Mouse (Mus musculus) lung, adult 18-20 months (tissue): Measurements from ENCODE around the gene Mgat4a.

Experiments
- DNase-seq, 2 experiments: peaks; one replicate each; pipeline ENCODE4 v3.0.0; 2022; ENCODE audit warnings: mixed read lengths in 2 of 2

The Mgat4a gene

GRCm38 (mm10) chr1:37451270-37451669 lies 89.5 kb downstream of the Mgat4a start:
- no peak for DNase-seq

GRCm38 (mm10) chr1:37448361-37449095 lies 92.3 kb downstream of the Mgat4a start:
- peak; percentile 27 to 36 for DNase-seq

- no peak for DNase-seq
Measured at GRCm38 (mm10) chr1:37442848-37443835, 97.7 kb downstream of the Mgat4a start.

GRCm38 (mm10) chr1:37436419-37436818 lies 104.4 kb downstream of the Mgat4a start:
- DNase-seq, result no peak

GRCm38 (mm10) chr1:37430297-37430840 lies 110.4 kb downstream of the Mgat4a start:
- peak in 1 of 2 experiments; percentile 23 for DNase-seq

GRCm38 (mm10) chr1:37429366-37430296 lies 111.2 kb downstream of the Mgat4a start, which contains the start of the genes Coa5 and Unc50:
Coa5 (minus strand) TSS chr1:37430103.
Unc50 (plus strand) TSS chr1:37430139.
- DNase-seq, result peak; percentile 95 to 96

GRCm38 (mm10) chr1:37428911-37429310 lies 111.9 kb downstream of the Mgat4a start:
- no peak for DNase-seq

GRCm38 (mm10) chr1:37427144-37427875 lies 113.5 kb downstream of the Mgat4a start:
- DNase-seq, result no peak

- DNase-seq, result peak; percentile 28 to 44
Measured at GRCm38 (mm10) chr1:37419420-37419819, 121.4 kb downstream of the Mgat4a start.

- DNase-seq, result no peak
Measured at GRCm38 (mm10) chr1:37415394-37415793, 125.4 kb downstream of the Mgat4a start.

GRCm38 (mm10) chr1:37409647-37410046 lies 131.2 kb downstream of the Mgat4a start:
- no peak for DNase-seq

GRCm38 (mm10) chr1:37408678-37409077 lies 132.1 kb downstream of the Mgat4a start:
- DNase-seq, result no peak

- no peak for DNase-seq
Measured at GRCm38 (mm10) chr1:37408059-37408458, 132.8 kb downstream of the Mgat4a start.

- no peak for DNase-seq
Measured at GRCm38 (mm10) chr1:37407228-37407627, 133.6 kb downstream of the Mgat4a start.

- no peak for DNase-seq
Measured at GRCm38 (mm10) chr1:37405137-37405536, 135.7 kb downstream of the Mgat4a start.

- peak; percentile 37 to 58 for DNase-seq
Measured at GRCm38 (mm10) chr1:37401687-37402086, 139.1 kb downstream of the Mgat4a start.

- no peak for DNase-seq
Measured at GRCm38 (mm10) chr1:37399734-37400133, 141.1 kb downstream of the Mgat4a start.

- no peak for DNase-seq
Measured at GRCm38 (mm10) chr1:37398961-37399360, 141.9 kb downstream of the Mgat4a start.

- DNase-seq, result no peak
Measured at GRCm38 (mm10) chr1:37396481-37396880, 144.3 kb downstream of the Mgat4a start.

GRCm38 (mm10) chr1:37393174-37393573 lies 147.6 kb downstream of the Mgat4a start:
- DNase-seq, result no peak
